Mouse (Mus musculus) thymus, adult 2 months (tissue): Measurements from ENCODE around the gene Meis3. TPM values are rescaled to one million over a fixed set of nuclear protein-coding genes. Genes with fewer than 3 reads are reported as not detected.

Source experiments
- DNase-seq: peaks from one replicate; pipeline ENCODE4 v3.0.0; 2021
- H3K27ac ChIP-seq: fragments of 200-500 bp; 2 replicates; pipeline ENCODE4 v1.5.1; 2012; ENCODE audit warnings: low read length, control low read depth; ENCODE audit not compliant: control insufficient read depth, insufficient read depth
- H3K27me3 ChIP-seq: fragments of 200-500 bp; 2 replicates; pipeline ENCODE4 v1.6.1; 2012; ENCODE audit warnings: mild to moderate bottlenecking, low read length, moderate library complexity, mixed read lengths; ENCODE audit not compliant: control insufficient read depth, insufficient read depth
- H3K36me3 ChIP-seq: fragments of 200-500 bp; 2 replicates; pipeline ENCODE4 v1.6.1; 2012; ENCODE audit warnings: mild to moderate bottlenecking, low read length, moderate library complexity; ENCODE audit not compliant: control insufficient read depth, insufficient read depth
- H3K4me1 ChIP-seq: fragments of 200-500 bp; replicated peaks from 2 replicates; pipeline ENCODE4 v1.6.1; 2012; ENCODE audit warnings: low read length; ENCODE audit not compliant: control insufficient read depth, insufficient read depth
- H3K4me3 ChIP-seq: fragments of 200-500 bp; 2 replicates; pipeline ENCODE4 v1.5.1; 2012; ENCODE audit warnings: mild to moderate bottlenecking, low read length, control low read depth, moderate library complexity; ENCODE audit not compliant: control insufficient read depth, insufficient read depth
- CTCF ChIP-seq: fragments of 200-500 bp; IDR thresholded peaks from 2 replicates; pipeline ENCODE4 v1.5.1; 2012; ENCODE audit warnings: mild to moderate bottlenecking, control low read depth, low read length, moderate library complexity, borderline replicate concordance; ENCODE audit not compliant: control insufficient read depth, poor library complexity, insufficient read depth; ENCODE audit errors: extremely low read depth
- POLR2A ChIP-seq: fragments of 200-500 bp; IDR thresholded peaks from 2 replicates; pipeline ENCODE4 v1.6.1; 2012; ENCODE audit warnings: mild to moderate bottlenecking, low read length, control low read depth, moderate library complexity; ENCODE audit not compliant: control insufficient read depth, poor library complexity, insufficient read depth; ENCODE audit errors: extremely low read depth
- WGBS: fragments of 180-500 bp; shearing (Covaris S2); methylation state at CpG from one replicate; pipeline ENCODE4 v1.1.7; 2018; 5-methylcytosine and 5-hydroxymethylcytosine counted together
- polyA plus RNA-seq: library from polyadenylated mRNA; depleted of rRNA; stranded (reverse); fragments of >200 nt; gene quantifications from 2 replicates; pipeline ENCODE4 v1.2.3, GENCODE M21; 2012

Gene Meis3
- polyA plus RNA-seq, 1 experiment: 65.2 TPM

DNA sequence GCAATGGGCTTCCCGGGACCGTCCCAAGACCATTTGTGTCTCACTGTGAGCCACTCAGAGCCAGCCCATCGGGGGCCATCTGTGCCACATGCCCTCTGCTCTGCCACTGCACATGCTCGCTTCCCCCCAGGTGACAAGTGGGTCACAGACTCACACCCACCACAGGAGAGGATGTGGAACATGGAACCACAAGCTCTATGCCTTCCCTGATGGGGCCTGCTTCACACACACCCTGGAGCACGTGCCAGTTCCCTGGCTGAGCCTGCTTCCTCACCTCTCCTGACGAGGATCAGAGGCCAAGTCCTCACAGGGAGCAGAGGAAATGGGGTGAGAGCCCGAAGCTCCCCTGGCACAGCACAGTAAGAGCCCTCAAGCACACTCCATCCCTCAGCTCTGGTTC, 32.2 kb downstream of the Meis3 start:
- 18% methylated on average over 7 of the region's 7 CpGs for WGBS
- 0 out of 2 replicates have a peak, but pooled peaks have one; percentile 32 for TF ChIP-seq CTCF
- TF ChIP-seq POLR2A: peak; percentile 34; the same call in 1 of the 2 replicates
- H3K27ac ChIP-seq: peak overlapping the region; percentile 72
- peak; percentile 77 for DNase-seq
- H3K4me1 ChIP-seq: peaks cover 52% of the 10 kb centered on the region
- no peaks in the 10 kb centered on the region for H3K36me3 ChIP-seq
- no peak overlapping the region for H3K4me3 ChIP-seq
- H3K27me3 ChIP-seq: no peaks in the 10 kb centered on the region

DNA sequence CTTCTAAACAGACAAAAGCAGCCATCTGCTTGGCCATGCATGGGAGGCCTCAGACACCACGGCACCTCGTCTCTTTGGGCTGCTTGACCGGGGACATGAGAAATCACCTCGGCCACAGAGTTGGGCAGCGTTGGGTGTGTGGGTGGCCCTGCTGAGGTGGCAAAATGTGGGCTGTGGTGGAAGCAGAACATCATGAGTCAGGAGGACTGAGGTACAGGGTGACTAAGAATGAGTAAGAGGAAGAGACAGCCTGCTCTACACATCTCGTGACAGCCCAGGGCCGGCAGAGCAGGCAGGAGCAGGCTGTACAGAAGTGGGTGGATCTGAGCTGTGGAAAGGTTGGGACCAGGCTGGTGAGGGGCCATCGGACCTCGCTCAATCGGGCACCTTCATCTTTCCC, 32.6 kb downstream of the Meis3 start:
- TF ChIP-seq CTCF (no peak), POLR2A (no peak)
- Histone ChIP-seq H3K36me3 (0 out of 2 replicates have a peak, but pooled peaks cover under 1% of the 10 kb centered on the region), H3K27me3 (no peaks in the 10 kb centered on the region), H3K27ac (peak overlapping the region; percentile 72), H3K4me1 (peaks cover 52% of the 10 kb centered on the region), H3K4me3 (no peak overlapping the region)
- WGBS: 50% methylated on average over 10 of the region's 10 CpGs
- peak; percentile 40 for DNase-seq

- Histone ChIP-seq H3K4me1 (peaks cover 49% of the 10 kb centered on the region), H3K4me3 (no peak overlapping the region), H3K27me3 (no peaks in the 10 kb centered on the region), H3K36me3 (0 out of 2 replicates have a peak, but pooled peaks cover 3% of the 10 kb centered on the region), H3K27ac (no peak overlapping the region)
- TF ChIP-seq CTCF (no peak), POLR2A (no peak)
- DNase-seq: no peak
- 97% methylated on average over 21 of the region's 21 CpGs for WGBS
These were observed 34.1 kb downstream of the Meis3 start for GRCm38 (mm10) chr7:16208781-16209665.

DNA sequence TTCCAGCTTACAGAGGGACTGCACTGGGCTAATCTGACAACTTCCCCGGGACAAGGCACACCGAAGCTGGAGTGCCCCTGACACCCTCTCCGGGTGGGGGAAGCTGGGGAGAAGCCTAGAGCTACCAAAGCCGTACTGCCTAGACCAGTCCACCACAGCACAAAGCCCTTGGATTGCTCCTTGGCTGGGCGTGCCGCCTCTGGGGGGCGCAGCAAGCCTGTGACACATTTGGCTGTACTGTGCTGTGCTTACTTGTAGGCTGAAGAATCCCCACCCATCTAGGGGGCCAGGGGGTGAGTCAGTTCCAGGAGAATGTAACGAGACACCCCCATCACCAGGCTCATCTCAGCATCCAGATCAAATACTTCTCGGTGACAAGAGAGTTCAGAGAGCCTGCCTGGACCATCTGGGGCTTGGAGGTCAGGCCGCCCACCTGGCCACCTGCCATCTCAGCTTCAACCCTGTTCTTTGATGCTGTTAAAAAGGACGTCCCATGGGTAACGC, 36.0 kb downstream of the Meis3 start:
- DNase-seq: no peak
- 89% methylated on average over 12 of the region's 12 CpGs for WGBS
- TF ChIP-seq POLR2A: no peak
- peak; percentile 28; the same call in 1 of the 2 replicates for TF ChIP-seq CTCF
- no peak overlapping the region for H3K27ac ChIP-seq
- H3K4me3 ChIP-seq: no peak overlapping the region
- peaks cover 16% of the 10 kb centered on the region; the same call in 1 of the 2 replicates for H3K36me3 ChIP-seq
- peaks cover 32% of the 10 kb centered on the region for H3K4me1 ChIP-seq
- no peaks in the 10 kb centered on the region for H3K27me3 ChIP-seq

DNA sequence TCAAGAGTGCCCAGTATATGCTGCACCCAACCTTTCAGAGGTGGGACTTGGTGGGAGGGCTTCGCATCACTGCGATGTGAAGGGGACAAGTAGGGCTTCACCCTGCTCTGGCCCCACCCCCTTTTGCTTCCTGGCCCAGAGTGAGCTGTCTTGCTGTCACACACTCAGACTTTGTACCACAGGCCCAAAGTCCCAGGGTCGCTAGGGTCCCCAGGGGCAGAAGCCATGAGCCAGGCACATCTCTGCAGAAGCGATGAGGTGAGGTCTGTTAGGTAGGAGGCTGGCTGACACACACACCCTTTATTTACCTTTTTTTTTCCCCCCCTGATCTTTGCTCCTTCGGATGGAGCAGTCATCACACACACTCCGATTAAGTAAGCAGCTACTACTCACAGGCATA, 38.3 kb downstream of the Meis3 start:
- no peak for TF ChIP-seq POLR2A
- no peak for TF ChIP-seq CTCF
- no peak for DNase-seq
- peaks cover 19% of the 10 kb centered on the region; the same call in 1 of the 2 replicates for H3K36me3 ChIP-seq
- H3K4me1 ChIP-seq: peaks cover 9% of the 10 kb centered on the region
- H3K27me3 ChIP-seq: no peaks in the 10 kb centered on the region
- WGBS: 94% methylated on average over 6 of the region's 6 CpGs
- no peak overlapping the region for H3K27ac ChIP-seq
- H3K4me3 ChIP-seq: no peak overlapping the region

DNA sequence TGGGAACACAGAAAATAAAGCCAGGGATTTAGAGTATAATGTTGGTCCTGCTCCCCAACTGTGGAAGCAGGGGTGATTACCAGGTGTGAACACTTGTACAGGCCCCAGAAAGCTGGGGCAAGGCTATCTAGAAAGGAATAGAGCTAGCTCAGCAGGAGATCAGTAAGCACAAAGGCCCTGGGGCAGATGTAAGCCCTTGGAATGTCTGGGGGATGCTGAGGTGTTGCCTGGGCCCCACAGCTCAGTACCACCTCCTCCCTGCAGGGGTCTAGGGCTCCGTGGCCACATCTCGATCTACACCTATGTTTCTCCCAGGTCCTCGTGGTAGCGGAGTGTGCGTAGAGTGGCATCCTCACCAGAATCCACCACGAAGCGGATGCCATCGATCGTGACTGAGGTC, 39.1 kb downstream of the Meis3 start:
- no peak overlapping the region for H3K4me3 ChIP-seq
- TF ChIP-seq CTCF: no peak
- no peak for TF ChIP-seq POLR2A
- WGBS: 98% methylated on average over 9 of the region's 9 CpGs
- peaks cover 6% of the 10 kb centered on the region for H3K4me1 ChIP-seq
- no peaks in the 10 kb centered on the region for H3K27me3 ChIP-seq
- peaks cover 19% of the 10 kb centered on the region; the same call in 1 of the 2 replicates for H3K36me3 ChIP-seq
- DNase-seq: no peak
- no peak overlapping the region for H3K27ac ChIP-seq
